Mouse (Mus musculus): Measurements from ENCODE around the gene H13. TPM values are rescaled to one million over a fixed set of nuclear protein-coding genes. Genes with fewer than 3 reads are reported as not detected.

H13 gene
- total and polyA plus RNA-seq, 2 experiments from 2014 or later = 162 to 196 TPM

- H3K4me1 ChIP-seq (ENCODE audit: insufficient read depth, low read length) = peaks cover 8% of the 10 kb centered on the region
- no peaks in the 10 kb centered on the region for H3K27me3 ChIP-seq (ENCODE audit: insufficient read depth, low read length)
- peak overlapping the region; percentile 82 for H3K4me2 ChIP-seq (ENCODE audit: low read depth, low read length)
- H3K36me3 ChIP-seq (ENCODE audit: insufficient read depth, low read length) = no peaks in the 10 kb centered on the region
- H3K9me3 ChIP-seq (ENCODE audit: low read length) = no peaks in the 10 kb centered on the region
- peak overlapping the region; percentile 70 for H3K27ac ChIP-seq
- DNase-seq (ENCODE audit: low spot score) = no peak
- peak overlapping the region; percentile 44 for H3K4me3 ChIP-seq (ENCODE audit: low read length)
- H3K9ac ChIP-seq (replicated peaks; ENCODE audit: low read length) = peak overlapping the region; percentile 56
- 13% methylated on average over 10 of the region's 10 CpGs for WGBS
- no peak for TF ChIP-seq CTCF (IDR thresholded peaks at IDR 0.05; ENCODE audit: low read depth)
- no peak for ATAC-seq
These were observed 68.3 kb downstream of the H13 start for GRCm38 (mm10) chr2:152737306-152738221.

- no peak for TF ChIP-seq CTCF (IDR thresholded peaks at IDR 0.05; ENCODE audit: low read depth)
- 47% methylated on average over 2 of the region's 2 CpGs for WGBS
- H3K9ac ChIP-seq (replicated peaks; ENCODE audit: low read length) = peak overlapping the region; percentile 56
- H3K4me2 ChIP-seq (ENCODE audit: low read depth, low read length) = peak overlapping the region; percentile 82
- H3K9me3 ChIP-seq (ENCODE audit: low read length) = no peaks in the 10 kb centered on the region
- ATAC-seq (no peak), DNase-seq (ENCODE audit: low spot score) (no peak)
- H3K36me3 ChIP-seq (ENCODE audit: insufficient read depth, low read length) = no peaks in the 10 kb centered on the region
- no peaks in the 10 kb centered on the region for H3K27me3 ChIP-seq (ENCODE audit: insufficient read depth, low read length)
- H3K4me1 ChIP-seq (ENCODE audit: insufficient read depth, low read length) = peaks cover 8% of the 10 kb centered on the region
- peak overlapping the region; percentile 44 for H3K4me3 ChIP-seq (ENCODE audit: low read length)
- H3K27ac ChIP-seq = peak overlapping the region; percentile 70
These were observed 69.1 kb downstream of the H13 start for GRCm38 (mm10) chr2:152738341-152738740.

- 2% methylated on average over 35 of the region's 36 CpGs for WGBS
- peak overlapping the region; percentile 49 for H3K9ac ChIP-seq (replicated peaks; ENCODE audit: low read length)
- peak; percentile 66 for DNase-seq (ENCODE audit: low spot score)
These were observed 70.0 kb downstream of the H13 start for GRCm38 (mm10) chr2:152739031-152739841.

GRCm38 (mm10) chr2:152739842-152740260 is 70.6 kb downstream of the H13 start:
- Histone ChIP-seq H3K4me3 (ENCODE audit: low read length) (no peak overlapping the region), H3K9ac (replicated peaks; ENCODE audit: low read length) (no peak overlapping the region), H3K4me1 (ENCODE audit: insufficient read depth, low read length) (peaks cover 3% of the 10 kb centered on the region), H3K27ac (peak overlapping the region; percentile 37; the same call in 1 of the 2 replicates), H3K4me2 (ENCODE audit: low read depth, low read length) (peak overlapping the region; percentile 82; the same call in 1 of the 2 replicates), H3K9me3 (ENCODE audit: low read length) (no peaks in the 10 kb centered on the region), H3K27me3 (ENCODE audit: insufficient read depth, low read length) (no peaks in the 10 kb centered on the region), H3K36me3 (ENCODE audit: insufficient read depth, low read length) (no peaks in the 10 kb centered on the region)
- ATAC-seq (no peak), DNase-seq (ENCODE audit: low spot score) (peak; percentile 25)
- TF ChIP-seq CTCF (IDR thresholded peaks at IDR 0.05; ENCODE audit: low read depth) = no peak
- WGBS = 33% methylated on average over 3 of the region's 3 CpGs

More at GRCm38 (mm10) chr2:152739031-152739841, 70.0 kb downstream of the H13 start:
- peak overlapping the region; percentile 70; the same call in 1 of the 2 replicates for H3K27ac ChIP-seq
- no peak for TF ChIP-seq CTCF (IDR thresholded peaks at IDR 0.05; ENCODE audit: low read depth)
- H3K27me3 ChIP-seq (ENCODE audit: insufficient read depth, low read length) = no peaks in the 10 kb centered on the region
- H3K36me3 ChIP-seq (ENCODE audit: insufficient read depth, low read length) = no peaks in the 10 kb centered on the region
- no peaks in the 10 kb centered on the region for H3K9me3 ChIP-seq (ENCODE audit: low read length)
- H3K4me2 ChIP-seq (ENCODE audit: low read depth, low read length) = peak overlapping the region; percentile 82
- ATAC-seq = peak; percentile 25
- H3K4me3 ChIP-seq (ENCODE audit: low read length) = peak overlapping the region; percentile 44
- peaks cover 8% of the 10 kb centered on the region for H3K4me1 ChIP-seq (ENCODE audit: insufficient read depth, low read length)

- Histone ChIP-seq H3K27ac (no peak overlapping the region), H3K36me3 (ENCODE audit: insufficient read depth, low read length) (no peaks in the 10 kb centered on the region), H3K4me1 (ENCODE audit: insufficient read depth, low read length) (peaks cover 3% of the 10 kb centered on the region), H3K9ac (replicated peaks; ENCODE audit: low read length) (no peak overlapping the region), H3K4me2 (ENCODE audit: low read depth, low read length) (no peak overlapping the region), H3K27me3 (ENCODE audit: insufficient read depth, low read length) (no peaks in the 10 kb centered on the region), H3K4me3 (ENCODE audit: low read length) (no peak overlapping the region), H3K9me3 (ENCODE audit: low read length) (no peaks in the 10 kb centered on the region)
- 70% methylated on average over 5 of the region's 5 CpGs for WGBS
- DNase-seq (ENCODE audit: low spot score) = no peak
- ATAC-seq = no peak
- TF ChIP-seq CTCF (IDR thresholded peaks at IDR 0.05; ENCODE audit: low read depth) = no peak
These were observed 71.2 kb downstream of the H13 start for GRCm38 (mm10) chr2:152740490-152740889.
